Mouse (Mus musculus): Measurements from ENCODE around the gene Ksr1. TPM values are rescaled to one million over a fixed set of nuclear protein-coding genes. Genes with fewer than 3 reads are reported as not detected.

Ksr1 gene
- total and polyA plus RNA-seq, 2 experiments from 2014 or later = 1.9 to 51.3 TPM

DNA sequence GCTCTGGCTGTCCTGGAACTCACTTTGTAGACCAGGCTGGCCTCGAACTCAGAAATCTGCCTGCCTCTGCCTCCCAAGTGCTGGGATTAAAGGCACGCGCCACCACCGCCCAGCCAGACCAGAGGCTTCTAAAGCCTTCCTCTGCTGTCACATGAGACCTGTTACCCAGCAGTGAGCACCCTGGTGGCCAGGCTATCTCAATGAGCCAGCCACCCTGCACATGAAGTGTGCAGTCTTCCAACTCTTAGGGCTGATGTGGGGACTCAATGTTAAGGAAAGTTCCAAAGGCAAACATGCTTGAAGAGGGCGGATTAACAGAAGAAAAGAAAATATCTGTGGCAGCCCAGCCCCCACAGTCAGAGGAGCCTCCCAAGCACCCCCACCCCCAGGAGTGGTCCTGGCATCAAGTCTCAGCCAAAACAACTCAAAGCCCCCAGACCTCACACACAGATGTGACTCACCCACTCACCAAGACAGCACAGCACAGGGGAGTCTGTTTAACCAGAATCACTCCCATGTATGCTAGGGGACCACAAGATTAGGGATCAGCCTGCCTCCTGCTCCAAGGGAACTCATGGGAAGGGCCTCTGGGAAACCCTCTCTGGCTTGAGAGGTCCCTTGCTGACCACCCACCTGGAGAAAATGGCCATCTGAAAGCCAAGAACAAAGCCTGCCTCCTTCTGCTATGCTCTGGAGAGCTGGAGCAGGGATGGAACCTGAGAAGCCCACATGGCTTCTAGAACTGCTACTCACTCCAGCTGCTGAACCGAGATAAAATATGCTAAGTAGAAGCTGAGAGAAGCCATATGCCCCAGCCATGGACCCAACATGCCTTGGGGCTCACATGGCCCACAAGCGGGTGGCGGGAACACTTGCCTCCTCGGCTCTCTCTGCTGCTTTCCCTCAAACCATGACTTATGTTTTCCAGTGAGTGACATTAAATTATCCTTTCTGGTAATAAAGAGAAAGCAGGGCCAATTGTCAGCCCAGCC, 91.8 kb downstream of the Ksr1 start:
- no peak for TF ChIP-seq CTCF (IDR thresholded peaks at IDR 0.05; ENCODE audit: low read depth)
- H3K4me3 ChIP-seq (ENCODE audit: low read length) = no peak overlapping the region
- no peaks in the 10 kb centered on the region for H3K9me3 ChIP-seq (ENCODE audit: low read length)
- ATAC-seq (no peak), DNase-seq (ENCODE audit: low spot score) (no peak)
- no peak overlapping the region for H3K27ac ChIP-seq
- no peak overlapping the region for H3K9ac ChIP-seq (replicated peaks; ENCODE audit: low read length)
- no peaks in the 10 kb centered on the region for H3K36me3 ChIP-seq (ENCODE audit: insufficient read depth, low read length)
- WGBS = 74% methylated on average over 9 of the region's 9 CpGs
- H3K4me2 ChIP-seq (ENCODE audit: low read depth, low read length) = no peak overlapping the region
- no peaks in the 10 kb centered on the region for H3K27me3 ChIP-seq (ENCODE audit: insufficient read depth, low read length)
- H3K4me1 ChIP-seq (ENCODE audit: insufficient read depth, low read length) = peaks cover 5% of the 10 kb centered on the region; the same call in 1 of the 2 replicates

DNA sequence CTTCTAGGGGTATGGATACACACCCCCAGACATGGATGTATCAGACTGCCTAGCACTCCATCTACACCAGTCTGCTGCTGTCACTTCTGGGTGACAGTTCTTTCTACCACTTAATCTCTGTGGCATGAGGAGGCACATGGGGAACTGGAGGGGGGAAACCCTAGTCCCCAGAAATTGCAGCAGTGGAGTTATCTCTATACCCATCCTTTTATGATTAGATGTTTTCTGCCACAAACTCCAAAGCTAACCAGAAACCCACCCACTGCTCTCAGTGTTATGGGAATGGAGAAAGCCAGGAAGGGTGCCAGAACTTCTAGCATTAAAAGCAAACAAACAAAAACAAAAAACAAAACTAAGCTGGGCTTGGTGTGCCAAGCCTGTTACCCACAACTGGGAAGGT, 92.8 kb downstream of the Ksr1 start:
- H3K4me1 ChIP-seq (ENCODE audit: insufficient read depth, low read length) = peaks cover 5% of the 10 kb centered on the region; the same call in 1 of the 2 replicates
- no peak for ATAC-seq
- no peak overlapping the region for H3K4me2 ChIP-seq (ENCODE audit: low read depth, low read length)
- H3K27me3 ChIP-seq (ENCODE audit: insufficient read depth, low read length) = no peaks in the 10 kb centered on the region
- TF ChIP-seq CTCF (IDR thresholded peaks at IDR 0.05; ENCODE audit: low read depth) = no peak
- no peak overlapping the region for H3K4me3 ChIP-seq (ENCODE audit: low read length)
- no peak overlapping the region for H3K9ac ChIP-seq (replicated peaks; ENCODE audit: low read length)
- no peak for DNase-seq (ENCODE audit: low spot score)
- H3K9me3 ChIP-seq (ENCODE audit: low read length) = no peaks in the 10 kb centered on the region
- no peaks in the 10 kb centered on the region for H3K36me3 ChIP-seq (ENCODE audit: insufficient read depth, low read length)
- no peak overlapping the region; the same call in 1 of the 2 replicates for H3K27ac ChIP-seq

DNA sequence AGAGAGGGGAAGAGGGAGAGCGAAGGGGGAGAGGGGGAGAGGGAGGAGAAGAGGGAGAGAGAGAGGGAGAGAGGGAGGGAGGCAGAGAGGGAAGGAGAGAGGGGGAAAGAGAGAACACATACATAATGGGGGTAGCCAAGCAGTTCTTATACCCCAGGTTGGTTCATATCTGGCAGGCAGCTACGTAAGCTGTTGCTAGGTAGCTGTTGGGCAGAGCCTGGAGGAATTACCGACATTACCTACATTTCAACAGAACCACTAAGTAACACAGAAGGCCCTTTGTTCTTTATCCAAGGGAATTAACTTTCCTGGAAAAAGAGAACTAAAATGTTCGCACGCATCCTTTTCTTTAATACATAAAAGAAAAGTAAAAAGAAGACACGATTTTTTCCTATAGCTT, 93.4 kb downstream of the Ksr1 start:
- H3K4me2 ChIP-seq (ENCODE audit: low read depth, low read length) = no peak overlapping the region
- no peak for TF ChIP-seq CTCF (IDR thresholded peaks at IDR 0.05; ENCODE audit: low read depth)
- no peak overlapping the region for H3K4me3 ChIP-seq (ENCODE audit: low read length)
- H3K9ac ChIP-seq (replicated peaks; ENCODE audit: low read length) = no peak overlapping the region
- H3K9me3 ChIP-seq (ENCODE audit: low read length) = no peaks in the 10 kb centered on the region
- peak; percentile 50 for DNase-seq (ENCODE audit: low spot score)
- no peak overlapping the region; the same call in 1 of the 2 replicates for H3K27ac ChIP-seq
- H3K27me3 ChIP-seq (ENCODE audit: insufficient read depth, low read length) = no peaks in the 10 kb centered on the region
- ATAC-seq = no peak
- WGBS = 52% methylated on average over 6 of the region's 6 CpGs
- H3K36me3 ChIP-seq (ENCODE audit: insufficient read depth, low read length) = no peaks in the 10 kb centered on the region
- peaks cover 5% of the 10 kb centered on the region; the same call in 1 of the 2 replicates for H3K4me1 ChIP-seq (ENCODE audit: insufficient read depth, low read length)

DNA sequence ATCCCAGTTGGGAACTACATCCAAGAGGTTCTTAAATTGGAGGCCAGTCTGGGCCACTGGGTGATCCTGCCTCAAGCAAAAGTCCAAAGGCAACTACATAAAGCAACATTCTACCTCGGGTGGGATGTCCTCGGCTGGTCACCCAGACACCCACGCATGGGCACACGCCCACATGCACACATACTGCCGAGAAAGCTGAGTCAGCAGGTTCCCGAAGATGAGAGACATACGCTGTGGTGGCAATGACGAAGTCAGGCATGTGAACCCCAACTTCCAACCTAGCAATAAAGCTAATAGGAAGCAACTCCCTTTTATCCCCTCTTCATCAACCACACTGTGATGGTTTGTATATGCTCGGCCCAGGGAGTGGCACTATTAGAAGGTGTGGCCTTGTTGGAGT, 94.7 kb downstream of the Ksr1 start:
- Histone ChIP-seq H3K36me3 (ENCODE audit: insufficient read depth, low read length) (no peaks in the 10 kb centered on the region), H3K4me3 (ENCODE audit: low read length) (no peak overlapping the region), H3K4me1 (ENCODE audit: insufficient read depth, low read length) (peaks cover 5% of the 10 kb centered on the region; the same call in 1 of the 2 replicates), H3K9ac (replicated peaks; ENCODE audit: low read length) (no peak overlapping the region), H3K27me3 (ENCODE audit: insufficient read depth, low read length) (no peaks in the 10 kb centered on the region), H3K4me2 (ENCODE audit: low read depth, low read length) (no peak overlapping the region), H3K9me3 (ENCODE audit: low read length) (no peaks in the 10 kb centered on the region), H3K27ac (no peak overlapping the region)
- DNase-seq (ENCODE audit: low spot score) = no peak
- WGBS = 91% methylated on average over 9 of the region's 9 CpGs
- TF ChIP-seq CTCF (IDR thresholded peaks at IDR 0.05; ENCODE audit: low read depth) = no peak
- ATAC-seq = no peak

DNA sequence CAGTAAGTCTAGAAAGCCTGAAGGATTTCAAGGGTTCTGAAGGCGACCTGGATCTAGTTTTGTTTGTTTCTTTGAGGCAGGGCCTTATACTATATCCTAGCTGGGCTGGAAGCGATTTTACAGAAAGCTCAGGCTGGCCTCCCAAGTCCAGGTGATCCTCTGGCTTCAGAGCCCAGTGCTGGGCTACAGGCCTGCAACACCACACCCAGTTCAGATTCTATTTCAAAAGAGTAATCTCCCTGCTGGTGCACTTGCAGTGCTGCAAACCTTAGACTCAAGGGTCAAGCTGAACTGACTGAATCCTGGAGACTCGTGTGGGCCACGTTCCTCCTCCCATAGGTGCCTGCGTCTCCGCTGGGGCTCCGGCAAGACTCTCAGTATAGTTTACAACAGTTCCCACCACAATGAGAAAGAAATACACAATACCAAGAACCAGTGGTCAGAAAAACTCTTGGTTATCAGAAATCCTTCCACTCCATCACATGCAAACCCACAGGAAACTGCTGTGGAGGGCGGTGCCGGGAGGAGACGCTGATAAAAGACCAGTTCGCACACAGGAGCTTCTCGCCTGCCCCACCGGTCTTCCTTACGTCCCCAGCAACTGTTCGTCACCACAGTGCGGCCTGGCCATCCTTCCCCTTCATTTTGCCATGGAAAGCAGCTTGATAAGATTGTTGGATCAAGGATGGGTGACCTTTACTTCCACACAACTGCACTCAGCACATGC, 95.3 kb downstream of the Ksr1 start:
- H3K4me1 ChIP-seq (ENCODE audit: insufficient read depth, low read length) = peaks cover 5% of the 10 kb centered on the region; the same call in 1 of the 2 replicates
- H3K36me3 ChIP-seq (ENCODE audit: insufficient read depth, low read length) = no peaks in the 10 kb centered on the region
- no peaks in the 10 kb centered on the region for H3K27me3 ChIP-seq (ENCODE audit: insufficient read depth, low read length)
- H3K4me2 ChIP-seq (ENCODE audit: low read depth, low read length) = no peak overlapping the region
- TF ChIP-seq CTCF (IDR thresholded peaks at IDR 0.05; ENCODE audit: low read depth) = no peak
- H3K27ac ChIP-seq = no peak overlapping the region
- 95% methylated on average over 16 of the region's 16 CpGs for WGBS
- no peaks in the 10 kb centered on the region for H3K9me3 ChIP-seq (ENCODE audit: low read length)
- no peak for DNase-seq (ENCODE audit: low spot score)
- ATAC-seq = no peak
- H3K4me3 ChIP-seq (ENCODE audit: low read length) = no peak overlapping the region
- H3K9ac ChIP-seq (replicated peaks; ENCODE audit: low read length) = no peak overlapping the region

DNA sequence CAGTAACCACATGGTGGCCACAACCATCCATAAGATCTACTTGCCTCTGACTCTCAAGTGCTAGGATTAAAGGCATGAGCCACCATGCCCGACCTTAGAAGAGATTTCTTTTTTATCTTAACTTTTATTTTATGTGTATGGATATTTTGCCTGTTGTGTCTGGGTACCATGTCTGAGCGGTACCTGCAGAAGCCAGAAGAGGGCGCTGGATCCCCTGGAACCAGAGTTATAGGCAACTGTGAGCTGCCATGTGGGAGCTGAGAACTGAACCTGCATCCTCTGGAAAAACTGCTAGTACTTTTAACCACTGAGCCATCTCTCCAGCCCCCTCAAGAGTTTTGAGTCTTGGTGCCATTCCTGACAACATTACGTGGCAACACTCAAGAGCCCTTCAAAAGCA, 97.3 kb downstream of the Ksr1 start:
- peaks cover 5% of the 10 kb centered on the region; the same call in 1 of the 2 replicates for H3K4me1 ChIP-seq (ENCODE audit: insufficient read depth, low read length)
- H3K9ac ChIP-seq (replicated peaks; ENCODE audit: low read length) = no peak overlapping the region
- no peaks in the 10 kb centered on the region for H3K9me3 ChIP-seq (ENCODE audit: low read length)
- no peak overlapping the region for H3K4me2 ChIP-seq (ENCODE audit: low read depth, low read length)
- H3K27me3 ChIP-seq (ENCODE audit: insufficient read depth, low read length) = no peaks in the 10 kb centered on the region
- WGBS = 86% methylated on average over 4 of the region's 4 CpGs
- no peak for DNase-seq (ENCODE audit: low spot score)
- no peaks in the 10 kb centered on the region for H3K36me3 ChIP-seq (ENCODE audit: insufficient read depth, low read length)
- H3K27ac ChIP-seq = no peak overlapping the region
- TF ChIP-seq CTCF (IDR thresholded peaks at IDR 0.05; ENCODE audit: low read depth) = peak; percentile 8; the same call in 1 of the 2 replicates
- ATAC-seq = no peak
- no peak overlapping the region for H3K4me3 ChIP-seq (ENCODE audit: low read length)

Measured in hindbrain, postnatal 0 days (tissue).